Mouse (Mus musculus): ENCODE data around the gene Lrrtm4.

DNA sequence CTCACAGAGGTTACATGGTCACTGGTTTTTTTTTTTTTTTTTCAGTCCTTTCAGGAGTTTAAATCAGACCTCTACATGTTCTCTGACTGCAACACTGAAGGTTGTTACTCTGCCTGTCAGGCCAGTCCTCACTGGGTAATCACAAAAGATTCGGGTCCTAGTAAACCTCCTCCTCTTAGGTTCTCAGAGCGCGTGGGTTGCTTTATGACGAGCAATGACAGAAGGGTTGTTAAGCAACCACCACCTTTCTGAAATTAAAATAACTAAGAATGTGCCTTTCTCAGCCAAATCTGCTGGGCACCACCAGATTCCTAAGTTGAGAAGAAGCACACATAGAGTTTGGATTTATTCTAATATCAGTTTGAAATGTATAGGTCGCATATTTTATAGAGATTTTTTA, 644.1 kb downstream of the Lrrtm4 start:
- no peak for TF ChIP-seq CTCF (IDR thresholded peaks at IDR 0.05; ENCODE audit: extremely low read depth, insufficient read length, insufficient replicate concordance, low read depth, low read length)
- TF ChIP-seq POLR2A (IDR thresholded peaks at IDR 0.05; ENCODE audit: low read depth, low read length), result no peak
